Mouse (Mus musculus): ENCODE results near the gene Fads1. TPM values are rescaled to one million over a fixed set of nuclear protein-coding genes. Genes with fewer than 3 reads are reported as not detected.

Fads1 gene
- total RNA-seq, 2 experiments from 2014 or later: 171 to 184 TPM

DNA sequence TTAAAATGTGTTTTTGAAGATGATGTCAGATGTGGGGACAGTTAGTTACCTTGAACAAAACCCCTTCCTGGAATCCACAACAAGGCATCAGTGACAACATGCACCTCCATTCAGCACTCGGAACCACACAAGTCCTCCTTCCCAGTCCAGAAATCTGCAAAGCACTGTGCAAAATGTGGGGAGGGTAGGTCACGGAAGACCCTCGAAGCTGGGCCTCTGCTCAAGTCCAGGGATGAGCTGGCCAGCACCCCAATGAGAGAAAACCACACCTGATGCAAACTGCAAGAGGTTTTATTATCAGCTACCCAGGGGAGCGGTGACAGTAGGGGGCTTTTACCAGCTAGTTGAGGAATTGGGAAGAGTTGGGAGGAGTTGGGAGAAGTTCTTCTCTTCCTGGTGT is 7.7 kb upstream of the Fads1 start:
- no peak for DNase-seq (ENCODE audit: low spot score in 2 of 2)

DNA sequence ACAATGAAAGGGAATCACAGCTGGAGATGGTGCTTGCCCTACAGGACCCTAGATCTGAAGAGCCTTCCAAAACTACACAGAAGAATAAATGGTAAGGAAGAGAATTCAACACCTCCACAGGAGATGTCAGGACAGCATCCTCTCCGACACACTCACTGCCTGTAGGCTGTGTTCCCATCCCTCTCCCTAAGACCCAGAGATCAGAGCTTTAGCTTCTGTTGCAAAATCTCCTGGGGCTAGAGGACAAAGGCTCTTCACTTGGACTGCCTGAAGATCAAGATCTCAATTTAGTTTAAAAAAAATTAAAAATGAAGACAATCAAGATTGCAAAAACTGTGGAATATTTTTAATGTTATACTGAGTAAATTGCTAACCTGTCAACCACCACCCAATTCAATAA is 6.2 kb upstream of the Fads1 start:
- no peak for DNase-seq (ENCODE audit: low spot score in 2 of 2)

DNA sequence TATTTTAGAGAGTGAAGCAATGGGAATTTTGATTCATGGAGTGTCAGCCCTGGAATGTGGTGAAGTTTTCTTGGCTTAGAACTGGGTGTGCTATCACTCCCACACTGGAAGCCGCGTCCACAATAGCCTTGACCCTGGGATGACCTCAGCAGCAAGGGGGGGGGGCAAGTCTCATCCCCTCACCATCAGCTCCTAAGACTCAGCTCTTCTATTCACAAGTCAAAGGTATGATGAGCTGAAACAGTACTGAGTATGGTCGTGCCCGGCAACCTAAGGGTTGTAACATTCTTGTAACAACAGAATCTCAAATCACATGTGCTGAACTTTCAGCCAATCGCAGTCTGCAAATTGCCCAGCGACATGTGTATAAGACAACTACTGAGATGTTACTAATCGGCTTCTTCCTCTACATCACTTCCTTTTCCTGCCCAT is 5.7 kb upstream of the Fads1 start:
- DNase-seq (ENCODE audit: low spot score in 2 of 2): no peak

DNA sequence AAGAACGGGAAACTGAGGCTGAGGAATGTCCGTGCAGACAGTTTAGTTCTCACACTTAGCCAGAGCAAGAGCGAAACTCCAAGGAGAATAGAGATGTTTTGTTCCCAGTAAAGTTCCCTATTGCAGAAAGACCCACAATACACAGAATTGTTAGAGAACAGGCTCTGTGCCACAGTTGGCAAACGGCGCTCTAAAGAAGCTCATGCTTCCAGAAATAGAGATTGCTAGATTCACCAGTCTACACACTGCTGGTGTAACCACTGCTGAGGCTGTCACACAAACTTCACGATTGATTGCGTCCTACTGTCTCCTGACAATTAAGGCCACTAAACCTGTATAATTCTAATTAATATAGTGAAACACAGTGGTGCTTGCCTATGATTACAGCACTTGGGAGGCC is 1.5 kb upstream of the Fads1 start:
- no peak for DNase-seq (ENCODE audit: low spot score in 2 of 2)

DNA sequence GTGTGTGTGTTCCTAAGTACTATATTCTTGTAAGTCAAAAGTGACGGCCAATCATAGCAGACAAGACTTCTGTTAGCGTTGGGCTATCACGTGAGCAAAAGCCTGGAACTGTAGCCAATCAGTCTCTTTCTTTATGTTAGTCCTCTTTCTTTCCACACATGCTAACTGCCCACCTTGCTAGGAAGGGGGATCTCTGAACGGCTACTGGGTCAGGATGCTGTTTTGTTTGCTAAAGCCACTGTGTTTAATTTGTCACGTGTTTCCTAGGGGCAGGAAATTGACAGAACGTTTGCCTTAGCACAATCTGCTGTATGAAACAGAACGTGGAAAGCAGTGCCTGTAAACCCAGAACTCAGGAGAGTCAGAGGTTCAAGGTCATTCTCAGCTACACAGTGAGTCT is 546 bp upstream of the Fads1 start:
- DNase-seq (ENCODE audit: low spot score in 2 of 2): no peak

DNA sequence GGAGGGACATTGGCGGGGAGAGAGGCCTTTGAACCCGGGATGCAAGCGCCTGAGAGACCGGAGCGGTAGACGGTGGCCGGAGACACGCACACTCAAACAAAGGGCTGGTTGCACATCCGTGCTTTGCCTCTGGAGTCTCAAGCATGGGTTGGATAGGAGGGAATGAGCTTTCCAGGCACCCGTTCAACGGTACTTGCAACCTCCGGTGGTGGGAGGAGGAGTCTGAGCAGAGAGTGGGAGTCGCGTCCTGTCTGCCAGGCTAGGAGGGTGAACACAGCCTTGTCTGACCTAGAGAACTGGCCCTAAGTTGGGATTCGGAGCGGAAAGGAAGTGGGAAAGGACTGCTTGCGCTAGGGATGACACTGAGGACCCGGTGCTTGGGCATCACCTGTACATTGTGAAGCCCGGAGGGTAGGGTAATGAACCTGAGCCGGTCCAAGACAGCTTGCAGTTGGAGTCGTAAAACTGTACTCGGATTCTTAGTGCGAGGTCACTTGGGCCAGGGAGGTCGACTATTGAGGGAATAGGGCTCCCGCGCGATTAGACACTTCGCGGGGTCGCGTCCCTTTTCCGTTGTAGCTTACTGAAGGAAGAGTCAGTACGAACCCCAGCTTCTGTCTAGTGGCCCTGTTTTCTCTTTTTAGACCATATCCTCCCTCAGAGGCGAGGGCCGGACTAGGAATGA is 753 bp downstream of the Fads1 start:
- DNase-seq (ENCODE audit: low spot score in 2 of 2): peak; percentile 76 to 85

DNA sequence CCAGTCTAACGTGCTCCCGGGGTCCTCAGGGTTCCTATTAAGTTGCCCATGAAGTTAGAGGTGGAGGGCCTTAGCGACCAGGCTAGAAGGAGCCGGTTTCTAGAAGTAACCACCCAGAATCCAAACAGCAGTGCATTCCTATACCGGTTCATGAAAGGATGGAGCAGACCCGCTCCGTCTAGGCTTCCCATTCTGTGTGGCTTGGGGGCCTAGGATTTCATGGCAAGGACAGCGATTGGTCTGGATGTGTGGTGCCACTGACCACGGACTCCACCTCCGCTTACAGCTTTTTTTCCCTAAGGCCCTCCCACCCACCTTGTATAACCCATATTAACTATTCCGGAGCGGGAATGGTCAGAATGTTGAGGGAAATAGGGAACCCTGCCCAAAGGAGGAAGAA is 1.4 kb downstream of the Fads1 start:
- DNase-seq (ENCODE audit: low spot score in 2 of 2): no peak

DNA sequence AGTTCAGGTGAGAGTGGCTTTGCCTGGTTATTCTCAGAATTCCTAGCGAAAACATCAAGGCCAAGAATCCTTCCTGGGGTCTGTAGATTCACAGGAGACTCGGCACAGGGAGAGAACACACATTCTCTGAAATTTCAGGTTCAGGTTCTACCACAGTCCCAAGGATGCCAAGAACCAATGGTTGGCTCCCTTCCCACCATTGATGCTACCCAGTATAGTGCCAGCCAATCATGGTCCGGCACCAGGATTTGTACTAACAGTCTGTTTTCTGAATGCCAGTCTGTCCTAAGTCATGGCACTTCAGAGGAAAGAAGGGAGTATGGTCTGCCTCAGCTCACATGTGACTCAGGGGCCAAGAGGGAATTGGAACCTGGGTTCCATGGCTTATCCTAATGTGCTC is 3.2 kb downstream of the Fads1 start:
- no peak for DNase-seq (ENCODE audit: low spot score in 2 of 2)

DNA sequence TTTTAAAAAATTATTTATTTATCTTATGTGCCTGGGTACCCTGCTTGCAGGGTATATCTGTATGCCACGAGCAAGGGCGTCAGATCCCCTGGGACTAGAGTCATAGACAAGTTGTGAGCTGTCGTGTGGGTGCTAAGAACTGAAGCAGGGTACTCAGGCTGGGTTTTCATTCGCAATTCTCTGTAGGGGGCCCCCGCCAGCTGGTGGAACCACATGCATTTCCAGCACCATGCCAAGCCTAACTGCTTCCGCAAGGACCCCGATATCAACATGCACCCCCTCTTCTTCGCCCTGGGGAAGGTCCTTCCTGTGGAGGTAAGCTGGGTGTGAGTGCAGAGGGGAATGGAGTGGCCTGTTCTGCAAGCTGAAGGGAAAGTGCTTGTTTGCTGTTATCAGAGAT is 3.9 kb downstream of the Fads1 start:
- DNase-seq (ENCODE audit: low spot score in 2 of 2): no peak

DNA sequence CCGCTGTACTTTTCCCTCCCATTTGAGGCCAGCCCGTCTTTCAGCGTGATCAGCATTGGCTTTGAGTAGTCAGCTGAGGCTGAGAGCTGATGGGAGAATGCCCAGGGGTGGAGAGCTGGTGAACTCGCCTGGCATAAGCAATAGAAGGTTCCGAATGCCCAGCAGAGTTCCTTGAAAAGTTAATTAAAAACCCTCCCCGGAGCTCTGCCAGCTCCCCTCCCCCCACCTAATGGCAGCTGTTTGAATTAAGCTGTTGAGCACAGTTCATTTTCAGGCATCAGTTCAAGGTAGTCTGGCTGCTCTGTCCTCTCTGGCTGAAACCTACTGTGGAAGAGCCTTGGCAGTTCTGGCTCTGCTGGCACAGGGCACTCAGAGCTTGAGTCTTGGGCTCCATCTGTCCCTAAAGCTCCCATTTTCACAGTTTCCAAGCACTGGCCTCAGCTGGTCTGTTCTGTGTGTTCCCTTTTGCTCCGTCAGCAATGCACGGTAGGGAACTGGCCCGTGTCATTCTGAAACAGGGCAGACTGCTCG is 5.7 kb downstream of the Fads1 start:
- peak; percentile 42 to 59 for DNase-seq (ENCODE audit: low spot score in 2 of 2)

DNA sequence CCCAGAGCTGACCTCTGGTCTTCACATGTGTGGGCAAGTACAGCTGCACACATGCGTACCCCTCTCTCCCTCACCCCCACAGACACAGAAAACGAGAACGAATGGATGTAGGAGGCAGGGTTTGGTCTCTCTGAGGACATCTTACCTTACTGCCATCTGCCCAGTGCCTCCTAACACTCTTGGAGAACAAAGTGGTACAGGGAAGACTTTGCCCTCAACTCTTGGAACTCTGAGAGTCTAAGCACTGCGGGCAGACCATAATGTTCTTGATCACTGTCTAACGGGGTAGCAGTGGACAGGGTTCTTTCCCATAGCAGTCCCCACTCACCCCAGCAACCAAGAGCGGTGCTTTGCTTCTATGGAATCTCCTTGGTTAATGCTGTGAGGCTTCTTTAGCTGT is 6.3 kb downstream of the Fads1 start:
- DNase-seq (ENCODE audit: low spot score in 2 of 2): no peak

DNA sequence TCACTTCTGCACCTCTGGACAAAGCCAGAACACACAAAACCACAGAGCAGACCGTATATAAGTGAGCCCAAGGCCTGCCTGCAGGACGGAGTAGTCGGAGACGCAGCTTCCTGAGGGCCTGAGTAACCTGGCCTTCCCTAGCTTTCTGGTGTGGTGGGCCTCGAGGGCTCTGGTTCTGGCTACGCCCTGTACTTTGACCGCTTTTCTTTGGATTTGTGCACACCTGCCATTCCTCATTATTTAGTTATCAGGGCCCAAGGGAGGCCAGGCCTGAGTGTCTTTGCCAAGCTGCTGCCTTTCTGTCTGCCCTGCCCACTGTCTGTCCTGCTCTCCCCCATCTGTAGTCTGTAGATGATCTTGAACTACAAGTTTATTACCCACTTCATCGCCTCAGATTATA is 7.3 kb downstream of the Fads1 start:
- DNase-seq (ENCODE audit: low spot score in 2 of 2): no peak

DNA sequence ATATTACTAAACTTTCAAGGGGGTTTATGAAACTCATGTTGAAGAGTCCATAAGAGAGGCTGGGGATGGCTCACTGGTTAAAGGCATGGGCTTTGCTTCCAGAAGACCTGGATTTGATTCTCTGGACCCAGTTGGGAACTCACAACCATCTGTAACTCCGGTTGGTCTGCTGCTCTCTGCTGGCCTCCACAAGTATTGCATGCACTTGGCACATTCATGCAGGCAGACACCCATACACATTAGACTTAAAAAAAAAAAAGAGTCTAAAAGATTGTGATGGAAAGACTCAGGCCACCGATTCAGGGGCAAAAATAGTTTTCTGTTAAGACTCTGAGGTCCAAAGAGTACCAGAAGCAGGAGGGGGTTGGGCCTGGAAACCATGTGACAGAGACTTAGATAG is 8.1 kb downstream of the Fads1 start:
- peak; percentile 74 to 78 for DNase-seq (ENCODE audit: low spot score in 2 of 2)

DNA sequence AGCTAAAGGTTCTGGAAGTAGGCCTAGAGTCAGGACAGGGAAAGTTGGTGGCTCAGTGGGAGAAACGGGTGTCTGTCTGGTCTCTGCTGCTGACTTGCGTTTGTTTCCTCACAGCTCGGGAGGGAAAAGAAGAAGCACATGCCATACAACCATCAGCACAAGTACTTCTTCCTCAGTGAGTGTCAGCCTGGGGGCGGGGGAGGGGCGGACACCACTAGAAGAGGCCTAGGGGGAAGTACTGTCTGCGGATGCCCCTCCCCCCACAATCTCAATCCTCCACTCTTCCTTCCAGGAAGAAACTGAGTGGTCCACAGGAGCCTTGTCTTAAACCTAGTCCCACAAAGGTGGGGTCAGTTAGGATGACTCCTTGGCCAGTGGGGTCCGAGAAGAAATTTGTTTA is 8.6 kb downstream of the Fads1 start:
- DNase-seq (ENCODE audit: low spot score in 2 of 2): no peak

DNA sequence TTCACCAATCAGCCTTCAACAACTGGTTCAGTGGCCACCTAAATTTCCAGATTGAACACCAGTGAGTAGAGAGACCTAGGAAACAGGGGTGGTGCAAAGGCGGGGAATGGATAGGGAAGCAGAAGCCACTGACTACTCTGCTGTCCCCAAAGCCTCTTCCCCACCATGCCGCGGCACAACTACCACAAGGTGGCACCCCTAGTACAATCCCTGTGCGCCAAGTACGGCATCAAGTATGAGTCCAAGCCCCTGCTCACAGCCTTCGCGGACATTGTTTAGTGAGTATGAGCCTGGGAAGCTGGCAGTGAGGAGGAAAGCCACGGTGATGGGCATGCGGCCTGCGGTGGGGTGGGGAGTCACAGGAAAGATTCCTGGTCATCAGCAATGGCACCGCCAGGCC is 11.6 kb downstream of the Fads1 start:
- DNase-seq (ENCODE audit: low spot score in 2 of 2): no peak

DNA sequence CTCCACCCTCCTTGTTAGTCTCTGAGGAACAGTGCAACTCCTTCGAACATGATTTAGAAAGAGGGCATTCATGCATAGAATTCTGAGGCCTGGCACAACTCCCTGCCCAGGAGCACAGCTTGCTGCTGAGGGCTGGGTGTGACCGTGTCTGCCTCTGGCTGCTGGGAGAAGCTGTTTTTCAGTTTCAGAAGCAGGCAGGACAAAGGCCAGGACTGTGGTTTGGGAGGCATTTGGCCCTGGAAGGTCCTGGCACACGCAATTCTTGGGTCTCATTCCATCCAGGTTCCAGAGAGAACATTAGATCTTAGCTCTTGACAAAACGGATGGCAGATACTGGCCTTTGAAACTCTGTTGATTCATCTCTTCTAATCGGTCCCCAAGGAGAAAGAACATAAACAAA is 12.6 kb downstream of the Fads1 start:
- DNase-seq (ENCODE audit: low spot score in 2 of 2): no peak

DNA sequence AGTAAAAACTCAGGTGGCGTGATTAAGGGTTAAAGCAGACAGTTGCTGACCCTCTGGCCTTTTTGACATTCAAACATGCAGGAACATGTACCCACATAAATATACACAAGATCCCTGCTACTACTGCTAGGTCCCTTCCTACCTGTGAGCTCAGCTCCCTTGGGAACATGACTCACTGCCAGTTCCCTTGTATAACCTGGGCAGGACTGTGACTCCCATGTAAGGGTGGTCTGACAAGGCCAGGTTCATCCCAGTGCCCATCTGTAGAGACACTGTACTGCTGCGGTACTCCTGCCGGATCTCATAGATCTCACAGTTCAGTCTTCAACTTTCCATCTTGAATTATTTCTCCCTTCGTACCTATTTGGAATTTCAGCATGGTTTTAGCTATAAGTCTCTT is 14.4 kb downstream of the Fads1 start:
- no peak for DNase-seq (ENCODE audit: low spot score in 2 of 2)

DNA sequence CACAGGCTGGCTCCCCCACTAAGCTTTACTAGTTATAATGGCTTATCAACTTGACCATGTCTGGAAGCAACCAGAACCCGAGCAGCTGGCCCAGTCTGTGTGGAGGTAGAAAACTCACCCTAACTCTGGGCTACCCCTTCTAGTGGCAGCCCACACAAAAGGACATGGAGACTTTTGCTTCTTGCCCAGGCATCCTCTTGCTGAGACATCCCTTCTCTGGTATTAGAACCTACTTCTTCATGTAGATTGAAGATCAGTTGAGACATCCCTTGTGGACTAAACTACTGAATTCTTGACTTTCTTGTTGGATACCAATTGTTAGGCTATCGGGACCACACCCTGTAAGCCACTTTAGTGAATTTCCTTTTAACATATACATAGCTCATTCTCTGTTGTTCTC is 15.6 kb downstream of the Fads1 start:
- no peak for DNase-seq (ENCODE audit: low spot score in 2 of 2)

DNA sequence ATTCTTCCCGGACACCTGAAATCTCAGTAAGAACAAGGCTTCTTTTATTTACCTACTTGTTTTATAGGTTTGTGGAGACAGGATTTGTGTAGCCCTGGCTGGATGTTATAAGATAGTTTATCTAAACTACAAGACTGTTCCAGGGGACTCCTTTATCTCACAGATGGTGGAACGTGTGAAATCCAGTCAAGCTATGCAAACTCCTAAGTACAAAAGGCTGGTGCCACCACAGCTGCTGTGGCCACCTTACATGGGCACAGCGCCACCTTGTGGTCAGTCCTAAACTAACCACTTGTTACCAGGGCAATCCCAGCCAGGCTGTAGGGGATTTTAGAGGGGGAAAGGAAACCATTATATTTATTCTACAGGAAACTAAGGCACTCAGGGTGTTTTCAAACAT is 16.0 kb downstream of the Fads1 start:
- DNase-seq (ENCODE audit: low spot score in 2 of 2): peak; percentile 84 to 90

DNA sequence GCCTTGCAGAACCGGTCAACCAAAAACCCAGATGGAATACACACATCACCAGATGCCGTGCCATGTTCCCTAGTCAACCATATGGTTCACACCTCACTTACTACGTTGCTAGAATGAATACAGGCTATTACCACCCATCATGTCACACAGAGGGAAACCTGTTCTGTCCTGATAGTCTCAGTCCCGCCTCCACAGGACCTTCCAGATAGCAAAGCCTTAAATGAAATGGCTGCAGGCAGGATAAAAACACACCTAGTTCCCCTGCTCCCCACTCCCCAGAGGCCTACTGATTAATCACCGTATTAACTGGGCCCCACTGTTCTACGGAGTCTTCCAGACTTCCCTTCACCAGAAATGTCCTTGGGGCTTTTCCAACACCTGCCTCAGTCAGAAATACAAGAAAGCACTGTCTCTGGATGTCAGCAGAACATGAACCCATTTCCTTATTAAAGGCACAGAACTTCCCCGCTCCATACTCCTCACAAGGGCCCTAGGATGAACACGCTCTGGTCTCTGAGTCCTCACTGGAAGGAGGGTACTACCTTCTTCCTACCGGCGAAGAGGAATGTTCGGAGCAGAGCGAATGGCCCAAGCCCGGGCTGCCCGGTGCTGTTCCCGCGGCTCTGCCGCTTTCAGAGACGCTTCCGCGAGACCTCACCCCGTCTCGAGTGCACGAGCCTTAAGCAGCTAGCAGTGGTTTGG is 20.6 kb downstream of the Fads1 start:
- DNase-seq (ENCODE audit: low spot score in 2 of 2): no peak

DNA sequence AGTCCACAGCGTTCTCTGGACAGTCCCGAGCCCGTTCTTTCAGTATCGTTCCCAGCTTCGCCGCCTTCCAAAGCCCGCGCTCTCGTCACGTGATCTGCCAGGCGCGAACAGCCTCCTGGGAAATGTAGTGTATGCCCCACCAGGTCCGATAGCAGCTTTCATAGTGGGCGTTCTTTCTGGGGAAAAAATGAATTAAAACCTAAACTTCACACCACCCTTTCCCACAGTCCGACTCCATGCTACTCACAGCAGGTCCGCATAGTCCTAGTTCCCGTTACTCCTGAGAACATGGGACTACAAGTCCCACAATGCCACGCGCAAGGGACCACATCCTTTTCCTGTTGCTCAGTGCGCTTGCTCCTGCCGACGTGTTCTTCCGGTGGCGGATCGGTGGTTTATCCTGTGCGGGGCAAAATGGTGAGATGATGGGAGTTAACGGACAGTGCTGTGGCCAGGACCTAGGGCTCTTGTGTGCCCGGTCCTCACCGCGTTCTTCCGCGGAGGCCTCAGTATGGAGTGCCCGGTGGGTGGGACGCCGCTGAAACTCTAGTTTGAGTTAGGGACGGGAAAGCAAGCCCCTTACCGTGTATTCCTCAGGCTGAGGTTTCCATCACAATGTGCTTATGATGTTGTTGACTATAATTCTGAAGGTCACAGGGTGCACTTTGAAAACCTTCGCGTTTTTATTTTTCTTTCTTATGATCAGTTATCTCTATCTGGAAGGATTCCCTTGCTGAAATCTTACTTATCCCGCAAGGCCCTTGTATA is 21.3 kb downstream of the Fads1 start, which contains the start of the genes Tmem258 and Fen1:
Gene Tmem258 (plus strand): TSS at position 167 of the 768 bp plus-strand sequence.
Gene Fen1 (minus strand): TSS at position 322 of the 768 bp plus-strand sequence.
- DNase-seq (ENCODE audit: low spot score in 2 of 2): peak; percentile 89 to 90

DNA sequence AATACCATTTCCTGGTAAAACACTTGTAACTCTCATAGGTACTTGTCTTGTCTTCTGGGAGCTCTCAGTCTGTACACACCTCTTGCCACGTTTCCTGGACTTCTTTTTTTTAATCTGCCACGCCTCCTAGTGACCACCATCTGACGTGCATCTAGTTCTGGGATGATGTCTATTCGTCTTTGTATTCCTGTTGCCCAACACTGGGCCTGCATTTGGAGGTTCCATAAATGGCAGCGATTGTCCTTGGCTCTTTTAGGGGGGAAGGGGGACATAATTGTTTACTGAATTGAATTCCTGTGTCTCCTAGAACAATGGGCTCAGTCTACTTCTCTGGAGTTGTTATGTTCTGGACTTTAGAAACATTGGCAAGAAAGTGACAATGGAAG is 21.9 kb downstream of the Fads1 start:
- no peak for DNase-seq (ENCODE audit: low spot score in 2 of 2)

Measured in left cerebral cortex, adult 18-20 months (tissue).